Mouse (Mus musculus) small intestine, adult 2 months (tissue): ENCODE data around the gene Thbd. TPM values are rescaled to one million over a fixed set of nuclear protein-coding genes. Genes with fewer than 3 reads are reported as not detected.

Experiments used
- H3K27ac ChIP-seq: fragments of 200-500 bp; 2 replicates; pipeline ENCODE4 v1.5.1; 2012; ENCODE audit warnings: low read depth, low read length, control low read depth, inconsistent platforms; ENCODE audit not compliant: insufficient read depth
- H3K27me3 ChIP-seq: fragments of 200-500 bp; 2 replicates; pipeline ENCODE4 v1.6.1; 2012; ENCODE audit warnings: mild to moderate bottlenecking, moderate library complexity, low read length, inconsistent platforms; ENCODE audit not compliant: control insufficient read depth, insufficient read depth
- H3K36me3 ChIP-seq: fragments of 200-500 bp; 2 replicates; pipeline ENCODE4 v1.6.1; 2012; ENCODE audit warnings: mild to moderate bottlenecking, low read length, control low read depth, inconsistent platforms; ENCODE audit not compliant: control insufficient read depth, insufficient read depth
- H3K4me1 ChIP-seq: fragments of 200-500 bp; 2 replicates; pipeline ENCODE4 v1.6.1; 2012; ENCODE audit warnings: low read length, inconsistent platforms, mixed read lengths; ENCODE audit not compliant: control insufficient read depth, insufficient read depth, insufficient read length
- H3K4me3 ChIP-seq: fragments of 200-500 bp; 2 replicates; pipeline ENCODE4 v1.5.1; 2012; ENCODE audit warnings: low read depth, mild to moderate bottlenecking, control low read depth, inconsistent platforms, low read length, moderate library complexity
- CTCF ChIP-seq: fragments of 200-500 bp; IDR thresholded peaks from 2 replicates; pipeline ENCODE4 v1.5.1; 2012; ENCODE audit warnings: low read depth, mild to moderate bottlenecking, control low read depth, inconsistent platforms, low read length, moderate library complexity, mixed read lengths; ENCODE audit not compliant: insufficient replicate concordance, insufficient read length; ENCODE audit errors: extremely low read depth
- POLR2A ChIP-seq: fragments of 200-500 bp; IDR thresholded peaks from 2 replicates; pipeline ENCODE4 v1.6.1; 2012; ENCODE audit warnings: low read depth, mild to moderate bottlenecking, control low read depth, inconsistent platforms, low read length, moderate library complexity
- WGBS: fragments of 180-500 bp; shearing (Covaris S2); methylation state at CpG from one replicate; pipeline ENCODE4 v1.1.7; 2018; 5-methylcytosine and 5-hydroxymethylcytosine counted together
- polyA plus RNA-seq: library from polyadenylated mRNA; depleted of rRNA; stranded (reverse); fragments of >200 nt; gene quantifications from 2 replicates; pipeline ENCODE4 v1.2.3, GENCODE M21; 2012

Thbd gene
- polyA plus RNA-seq, 1 experiment = 15.2 TPM

- Histone ChIP-seq H3K36me3 (no peaks in the 10 kb centered on the region), H3K4me3 (no peak overlapping the region), H3K27ac (no peak overlapping the region), H3K4me1 (peaks cover 7% of the 10 kb centered on the region; the same call in 1 of the 2 replicates), H3K27me3 (no peaks in the 10 kb centered on the region; the same call in 1 of the 2 replicates)
- no peak for TF ChIP-seq POLR2A
- TF ChIP-seq CTCF = no peak
- WGBS = 73% methylated on average over 10 of the region's 10 CpGs
Measured at GRCm38 (mm10) chr2:148396209-148396608, 11.8 kb downstream of the Thbd start.

GRCm38 (mm10) chr2:148395131-148396051 lies 12.6 kb downstream of the Thbd start, which contains the start of gene Sstr4:
TSS of gene Sstr4 (plus strand) at chr2:148395344.
- no peaks in the 10 kb centered on the region; the same call in 1 of the 2 replicates for H3K27me3 ChIP-seq
- TF ChIP-seq POLR2A (no peak), CTCF (no peak)
- peaks cover 7% of the 10 kb centered on the region; the same call in 1 of the 2 replicates for H3K4me1 ChIP-seq
- peak within 1 kb of the TSS; percentile 40 for H3K4me3 ChIP-seq
- 8% methylated on average over 83 of the region's 83 CpGs for whole genome bisulfite sequencing
- H3K27ac ChIP-seq = no peak within 1 kb of the TSS
- H3K36me3 ChIP-seq = no peaks in the 10 kb centered on the region

GRCm38 (mm10) chr2:148393846-148394245 lies 14.1 kb downstream of the Thbd start:
- H3K27ac ChIP-seq = no peak overlapping the region
- peaks cover 7% of the 10 kb centered on the region; the same call in 1 of the 2 replicates for H3K4me1 ChIP-seq
- no peaks in the 10 kb centered on the region; the same call in 1 of the 2 replicates for H3K27me3 ChIP-seq

GRCm38 (mm10) chr2:148393149-148393548 lies 14.8 kb downstream of the Thbd start:
- no peaks in the 10 kb centered on the region; the same call in 1 of the 2 replicates for H3K27me3 ChIP-seq
- no peak overlapping the region for H3K4me3 ChIP-seq
- TF ChIP-seq POLR2A (no peak), CTCF (no peak)
- WGBS = 35% methylated on average over 1 of the region's 1 CpGs
- peaks cover 7% of the 10 kb centered on the region; the same call in 1 of the 2 replicates for H3K4me1 ChIP-seq
- H3K27ac ChIP-seq = no peak overlapping the region
- no peaks in the 10 kb centered on the region for H3K36me3 ChIP-seq

More at GRCm38 (mm10) chr2:148393846-148394245, 14.1 kb downstream of the Thbd start:
- TF ChIP-seq POLR2A (no peak), CTCF (no peak)
- no peak overlapping the region for H3K4me3 ChIP-seq
- no peaks in the 10 kb centered on the region for H3K36me3 ChIP-seq

GRCm38 (mm10) chr2:148387652-148388581 lies 20.1 kb downstream of the Thbd start:
- WGBS = 50% methylated on average over 6 of the region's 6 CpGs

GRCm38 (mm10) chr2:148386927-148387326 lies 21.1 kb downstream of the Thbd start:
- Histone ChIP-seq H3K4me1 (no peaks in the 10 kb centered on the region), H3K4me3 (no peak overlapping the region), H3K27me3 (no peaks in the 10 kb centered on the region), H3K36me3 (no peaks in the 10 kb centered on the region), H3K27ac (no peak overlapping the region)
- TF ChIP-seq POLR2A (no peak), CTCF (no peak)
- 72% methylated on average over 2 of the region's 2 CpGs for WGBS

More at GRCm38 (mm10) chr2:148387652-148388581, 20.1 kb downstream of the Thbd start:
- Histone ChIP-seq H3K27ac (no peak overlapping the region), H3K27me3 (no peaks in the 10 kb centered on the region), H3K36me3 (no peaks in the 10 kb centered on the region), H3K4me3 (no peak overlapping the region), H3K4me1 (no peaks in the 10 kb centered on the region)
- TF ChIP-seq CTCF = no peak
- TF ChIP-seq POLR2A = no peak
